Mouse (Mus musculus) CD4-positive, CD25-positive, alpha-beta regulatory T cell, adult 2 months (primary cell): ENCODE data around the gene Adra1d.

ENCODE experiments used
- DNase-seq: peaks from one replicate; pipeline ENCODE4 v3.0.0-alpha.2; 2012; ENCODE audit warnings: low read depth, low spot score

Adra1d gene

DNA sequence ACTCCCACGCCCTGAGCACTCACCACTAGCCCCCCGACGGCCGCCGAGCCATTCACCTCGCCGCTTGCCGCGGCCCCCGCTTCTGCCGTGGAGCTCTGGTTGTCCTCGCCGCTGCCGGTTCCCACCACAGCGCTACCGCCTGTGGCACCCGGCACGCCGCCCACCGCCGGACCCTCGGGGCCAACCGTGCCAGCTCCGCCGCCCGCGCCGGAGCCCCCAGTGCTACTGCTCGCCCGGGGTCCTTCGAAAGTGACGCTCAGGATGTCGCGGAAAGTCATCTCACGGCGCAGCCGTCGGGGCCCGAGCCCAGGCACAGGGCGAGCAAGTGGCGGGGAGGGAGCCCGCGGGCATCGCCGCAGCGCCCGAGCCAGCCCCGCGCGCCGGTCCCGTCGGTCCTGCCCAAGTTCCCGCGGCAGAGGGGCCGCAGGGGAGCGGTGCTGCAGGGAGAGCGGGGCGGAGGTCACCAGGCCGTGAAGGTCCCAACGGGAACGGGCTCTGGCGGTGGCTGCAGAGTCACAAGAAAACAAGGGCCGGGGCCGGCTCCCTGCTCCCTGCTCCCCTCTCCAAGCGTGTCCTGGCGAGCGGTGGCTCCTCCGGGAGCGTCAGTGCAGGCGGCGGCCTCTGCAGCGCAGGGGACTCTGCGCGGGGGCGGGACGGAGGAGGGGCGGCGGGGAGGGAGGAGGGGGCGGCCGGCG, at the start of gene Adra1d:
Adra1d (minus strand) TSS at position 393 of the 695 bp plus-strand sequence.
- no peak for DNase-seq

DNA sequence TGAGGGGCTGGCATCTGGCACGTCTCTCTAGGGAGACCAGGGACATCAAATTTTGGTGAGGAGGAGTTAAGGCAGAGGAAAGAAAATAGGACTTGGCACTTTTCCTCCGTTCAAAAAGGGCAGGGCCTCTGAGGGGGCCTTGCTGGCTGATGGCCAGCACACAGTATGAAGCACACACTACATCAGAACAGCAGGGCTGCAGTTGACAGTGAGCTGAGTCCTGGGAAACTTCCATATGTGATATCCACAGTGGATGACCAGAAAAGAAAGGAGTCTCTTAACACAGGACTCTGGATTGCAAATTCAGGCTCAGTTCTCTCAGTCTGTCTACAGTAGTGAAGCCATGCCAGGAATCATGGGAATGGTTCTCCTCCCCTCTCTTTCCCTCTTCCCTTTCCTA, 39.8 kb upstream of the Adra1d start:
- no peak for DNase-seq

DNA sequence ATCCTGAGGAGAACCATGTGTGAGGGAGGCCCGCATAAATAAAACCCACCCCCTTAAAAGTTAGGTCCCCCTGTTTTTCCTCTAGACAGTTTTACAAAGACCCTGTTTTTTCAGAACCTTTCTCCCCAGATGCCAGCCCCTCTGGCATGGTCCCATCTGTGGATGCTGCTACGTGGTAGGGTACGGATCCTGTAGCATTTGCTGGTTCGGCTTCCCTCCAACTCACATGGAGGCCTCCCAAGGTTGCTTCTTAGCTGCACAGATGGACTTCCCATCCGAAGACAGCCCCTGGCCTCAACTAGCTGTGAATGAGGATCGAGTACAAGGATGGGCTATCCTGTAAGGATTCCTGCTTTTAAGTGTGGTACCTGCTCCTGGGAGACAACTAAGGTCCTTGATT, 32.8 kb upstream of the Adra1d start:
- DNase-seq = no peak

DNA sequence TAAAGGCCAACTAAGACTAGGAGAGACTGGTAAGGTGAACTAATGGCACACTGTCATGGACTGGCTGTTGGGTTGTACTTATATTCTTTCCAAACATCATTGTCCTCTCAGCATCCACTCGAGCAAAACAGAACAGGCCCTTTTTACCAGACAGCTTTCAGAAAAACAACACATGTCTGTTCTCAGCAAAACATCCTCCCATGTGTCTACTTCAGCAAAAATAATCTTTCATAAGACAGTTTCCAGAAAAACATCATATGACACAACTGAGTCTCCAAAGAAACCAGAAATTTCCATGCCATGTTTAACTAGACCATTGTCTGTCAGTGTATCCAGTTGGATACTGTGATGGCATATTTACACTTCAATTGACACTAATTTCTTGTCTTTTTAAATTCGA, 25.4 kb upstream of the Adra1d start:
- DNase-seq = no peak

DNA sequence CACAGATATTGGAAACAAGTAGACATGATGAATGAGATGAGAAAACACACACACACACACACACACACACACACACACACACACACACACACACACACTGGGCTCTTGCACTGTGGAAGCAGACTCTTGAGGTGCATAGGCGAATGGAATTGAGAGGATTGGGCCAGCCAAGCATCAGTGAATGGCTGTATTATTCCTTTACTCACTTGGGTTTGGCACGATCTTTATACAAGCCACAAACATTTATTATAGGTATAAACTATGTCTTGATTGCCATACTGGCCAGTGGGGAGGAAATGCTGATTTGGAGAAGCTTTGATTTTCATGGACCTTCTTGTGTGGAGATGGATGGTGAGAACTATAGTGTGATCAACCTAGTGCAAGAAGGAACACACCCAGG, 19.4 kb upstream of the Adra1d start:
- no peak for DNase-seq

DNA sequence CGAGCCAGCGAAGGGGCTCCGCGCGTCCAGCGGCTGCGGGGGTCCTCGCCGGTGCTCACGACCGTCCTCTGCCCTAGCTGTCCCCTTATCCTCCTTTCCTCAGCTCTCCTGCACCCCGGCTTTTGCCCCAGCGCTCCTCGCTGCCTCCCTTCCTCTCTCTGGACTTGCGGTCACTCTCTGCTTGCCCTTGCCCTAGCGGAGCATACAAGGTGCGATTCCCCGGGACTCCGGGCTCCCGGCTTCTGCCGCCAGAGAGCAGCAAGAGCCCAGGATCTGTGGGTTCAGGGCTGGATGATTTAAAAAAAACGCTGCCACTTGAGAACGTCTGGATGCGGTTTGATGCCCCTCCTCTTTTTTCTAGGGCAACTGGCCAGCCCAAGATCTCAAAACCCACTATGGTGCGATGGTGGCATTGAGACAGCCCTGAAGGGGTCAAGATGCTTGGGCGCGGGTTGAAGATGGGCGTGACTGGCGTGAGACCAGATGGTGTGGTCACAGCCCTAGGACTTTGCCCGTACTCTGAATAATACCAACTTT, 571 bp upstream of the Adra1d start:
- DNase-seq = no peak

DNA sequence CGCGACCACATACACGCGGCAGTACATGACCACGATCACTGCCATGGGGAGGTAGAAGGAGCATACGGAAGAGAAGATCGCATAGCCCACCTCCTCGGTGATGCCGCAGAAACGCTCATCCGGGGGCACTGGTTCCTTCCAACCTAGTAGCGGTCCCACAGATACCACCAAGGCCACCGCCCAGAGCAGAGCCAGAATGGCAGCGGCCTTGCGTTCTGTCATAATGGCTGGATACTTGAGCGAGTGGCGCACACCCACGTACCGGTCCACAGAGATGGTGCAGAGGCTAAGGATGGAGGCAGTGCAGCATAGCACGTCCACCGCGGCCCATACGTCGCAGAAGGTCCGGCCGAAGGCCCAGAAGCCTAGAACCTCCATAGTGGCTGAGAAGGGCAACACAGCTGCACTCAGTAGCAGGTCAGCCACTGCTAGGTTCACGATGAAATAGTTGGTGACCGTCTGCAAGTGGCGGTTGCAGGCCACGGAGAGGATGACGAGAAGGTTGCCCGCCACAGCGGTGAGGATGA, 676 bp downstream of the Adra1d start:
- no peak for DNase-seq

DNA sequence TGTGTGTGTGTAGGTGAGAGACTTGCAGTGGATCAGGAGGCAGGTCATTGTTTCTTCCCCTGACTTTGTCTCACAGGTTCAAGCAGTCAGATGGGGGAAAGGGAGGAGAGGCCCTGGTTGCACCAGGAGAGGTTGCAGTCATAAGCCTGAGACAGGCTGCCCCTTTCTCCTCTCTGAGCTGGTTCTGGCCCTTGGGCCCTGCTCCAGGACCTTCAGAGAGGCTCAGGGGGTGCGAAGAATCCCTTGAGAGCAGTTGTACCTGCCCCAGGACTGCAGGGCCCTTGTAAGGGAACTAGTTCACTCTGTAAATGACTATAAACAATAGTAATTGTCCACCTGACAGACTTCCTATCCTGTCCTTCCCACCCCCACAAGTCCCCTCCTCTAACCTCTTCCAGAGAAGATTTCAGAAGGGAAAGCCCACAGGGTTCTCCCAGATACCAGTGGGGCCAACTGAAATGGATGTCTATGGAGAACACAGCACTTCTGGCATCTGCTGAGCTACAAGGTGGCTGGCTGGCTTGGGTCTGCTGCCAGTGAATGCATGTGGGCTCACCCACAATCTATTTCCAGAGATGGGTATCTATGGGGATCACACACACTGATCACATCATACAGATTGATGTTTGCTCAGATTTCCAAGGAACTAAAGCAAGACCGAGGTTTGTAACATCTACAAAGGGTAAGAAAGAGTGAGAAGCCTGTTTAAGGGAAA, 1.7 kb downstream of the Adra1d start:
- DNase-seq = no peak

DNA sequence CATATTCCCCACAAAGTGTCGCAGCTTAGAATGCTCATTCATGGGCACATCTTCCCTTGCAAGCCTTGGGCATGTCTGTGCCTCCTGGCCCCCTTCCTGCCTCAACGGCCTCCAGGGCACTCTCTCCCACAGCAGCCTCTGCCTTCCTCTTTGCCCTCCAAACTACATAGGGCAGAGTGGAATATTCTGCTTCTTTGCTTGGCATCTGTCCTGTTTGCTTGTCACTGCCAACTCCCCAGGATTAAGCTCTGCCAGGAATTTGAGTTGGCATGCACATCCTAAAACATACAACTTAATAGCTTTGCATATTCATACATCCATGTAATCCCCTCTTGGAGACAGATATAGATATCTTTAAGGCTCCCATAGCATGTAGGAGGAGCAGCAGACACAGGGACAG, 4.2 kb downstream of the Adra1d start:
- no peak for DNase-seq

DNA sequence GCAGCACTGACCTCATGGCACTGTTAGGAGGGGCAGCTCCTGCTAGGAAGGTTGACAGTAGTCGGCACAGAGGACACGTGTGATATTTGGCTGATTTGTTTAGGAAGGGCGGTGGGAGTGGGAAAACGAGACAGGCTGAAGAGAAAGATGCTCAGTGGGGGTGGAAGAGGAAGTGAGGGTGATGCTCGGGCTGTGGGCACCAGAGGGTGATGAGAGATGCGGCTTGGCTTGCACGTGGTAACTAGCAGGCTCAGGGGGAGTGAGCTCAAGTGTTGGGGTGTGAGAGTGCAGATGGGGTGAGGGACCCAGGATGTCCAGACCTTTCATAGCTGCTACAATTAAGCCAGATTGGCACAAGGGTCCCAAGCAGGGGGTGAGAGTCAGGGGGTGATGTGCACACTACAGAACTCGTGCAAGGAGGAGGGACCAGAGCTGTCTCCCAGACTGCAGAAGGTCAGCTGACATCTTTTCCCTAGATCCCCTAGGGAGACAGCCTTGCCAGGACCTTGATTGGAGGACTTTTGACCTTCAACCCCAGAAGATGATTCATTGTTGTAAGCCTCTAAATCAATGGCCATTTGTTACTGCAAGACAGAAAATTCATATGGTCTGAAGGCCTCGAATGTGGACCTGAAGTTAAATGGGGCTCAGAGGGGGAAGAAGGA, 9.2 kb downstream of the Adra1d start:
- no peak for DNase-seq

DNA sequence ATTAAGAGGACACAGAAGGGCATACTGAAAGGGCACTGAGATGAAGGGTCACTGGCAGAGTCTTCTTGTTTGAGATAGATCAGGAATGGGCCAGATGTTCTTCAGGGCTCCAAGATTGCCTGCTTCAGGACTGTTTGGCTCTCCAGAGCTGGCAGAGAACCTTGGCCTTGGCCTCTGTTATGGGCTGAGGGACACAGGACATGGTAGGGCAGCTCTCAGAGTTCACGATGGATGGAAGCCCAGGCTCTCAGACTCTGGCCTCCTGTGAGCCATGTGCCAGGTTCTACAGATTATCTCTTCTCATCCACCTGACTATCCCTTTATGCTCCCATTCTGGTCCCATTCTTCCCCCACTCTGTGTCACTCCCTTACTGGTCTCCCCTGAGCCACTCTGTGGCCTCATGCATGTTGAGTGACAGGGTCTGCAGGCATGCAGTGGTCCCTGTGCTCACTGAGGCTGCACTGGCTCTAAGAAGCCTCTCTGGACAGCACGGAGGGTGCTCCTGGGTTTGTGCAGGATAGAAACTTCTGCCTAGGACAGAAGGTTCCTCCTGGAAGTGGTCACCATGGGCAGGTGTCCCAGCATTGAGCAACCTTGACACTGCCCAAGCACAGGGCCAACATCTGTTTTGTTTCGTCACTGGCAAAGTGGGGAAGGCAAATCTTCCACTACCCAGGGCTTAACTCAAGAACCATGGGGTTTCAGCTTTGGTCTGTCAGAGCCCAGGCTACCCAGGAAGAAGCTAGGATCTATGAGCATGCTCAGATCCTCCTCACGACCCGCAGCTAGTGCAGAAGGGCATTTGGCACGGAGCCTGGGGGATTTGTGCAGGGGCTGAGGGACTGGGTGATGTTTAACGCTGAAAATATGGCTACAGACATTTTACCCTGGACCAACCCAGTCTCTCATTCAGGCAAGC, 10.1 kb downstream of the Adra1d start:
- DNase-seq = no peak

DNA sequence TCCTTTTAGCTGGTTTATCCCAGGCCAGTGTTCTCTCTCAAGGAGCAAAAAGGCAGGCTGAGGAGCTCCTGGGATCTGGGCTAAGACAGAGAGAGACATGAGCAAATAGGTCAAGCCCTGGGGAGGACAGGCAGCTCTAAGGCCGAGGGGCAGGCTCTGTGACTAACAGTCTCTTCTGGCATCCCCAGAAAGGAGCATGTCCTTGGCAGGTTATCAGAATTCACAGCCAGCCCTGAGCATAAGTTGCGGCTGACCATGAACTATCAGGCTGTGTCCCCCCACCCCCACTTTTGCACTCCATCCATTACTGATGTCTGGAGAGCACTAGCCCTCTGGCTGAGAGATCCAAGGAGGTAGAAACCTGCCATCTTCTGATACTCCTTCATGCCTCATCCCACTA, 11.2 kb downstream of the Adra1d start:
- no peak for DNase-seq

DNA sequence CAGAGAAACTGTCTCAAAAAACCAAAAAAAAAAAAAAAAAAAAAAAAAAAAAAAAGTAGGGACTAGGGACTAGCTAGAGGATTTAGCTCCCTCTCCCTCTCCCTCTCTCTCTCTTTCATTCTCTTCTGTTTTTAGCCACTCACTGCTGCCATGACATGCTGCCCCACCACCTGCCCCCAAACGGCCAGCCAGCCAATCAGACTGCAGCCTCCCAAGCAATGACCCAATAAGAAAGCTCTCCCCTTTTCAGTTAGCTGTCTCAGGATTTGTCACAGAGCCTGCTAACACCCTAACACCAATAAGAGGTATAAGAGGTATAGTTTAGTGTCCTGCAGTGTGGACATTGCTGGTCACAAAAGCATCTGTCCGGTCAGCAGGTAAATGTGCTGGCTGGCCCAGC, 11.6 kb downstream of the Adra1d start:
- no peak for DNase-seq

DNA sequence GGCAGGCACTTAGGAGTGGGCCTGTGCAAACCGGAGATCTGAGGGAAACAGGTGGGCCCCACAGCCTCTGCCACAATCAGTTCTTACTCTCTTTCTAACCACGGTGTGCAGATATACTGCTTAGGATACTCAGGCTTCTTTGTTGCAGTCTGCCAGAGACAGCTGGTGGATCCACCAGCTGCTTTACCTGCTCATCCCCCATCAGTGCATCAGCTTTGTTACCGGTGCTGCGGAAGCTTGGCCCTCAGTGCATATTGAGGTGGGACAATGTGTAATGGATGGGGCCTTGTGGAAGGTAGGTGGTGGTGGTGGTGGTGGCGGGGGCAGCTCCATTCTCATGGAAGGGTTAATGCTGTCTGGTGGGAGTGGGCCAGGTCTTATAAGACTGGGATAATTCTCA, 13.0 kb downstream of the Adra1d start:
- DNase-seq = no peak

DNA sequence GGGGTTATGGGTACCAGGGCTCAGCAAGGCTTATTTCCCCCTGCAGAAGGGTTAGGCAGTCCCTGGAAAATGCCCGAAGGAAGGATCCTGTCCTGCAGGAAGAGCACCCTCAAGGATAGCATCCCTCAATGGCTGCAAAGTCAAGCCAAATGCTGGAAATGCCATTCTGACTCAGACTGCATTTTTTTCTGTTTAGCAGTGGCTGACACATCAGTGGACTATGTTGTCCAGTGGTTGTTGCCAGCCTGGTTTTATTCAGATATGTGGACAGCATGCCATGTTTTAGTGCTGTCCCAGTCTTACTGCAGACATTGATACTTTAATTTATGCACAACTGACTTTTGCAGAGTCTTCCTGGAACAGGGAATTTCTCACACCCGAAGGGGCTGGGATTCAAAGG, 13.8 kb downstream of the Adra1d start:
- DNase-seq = no peak

DNA sequence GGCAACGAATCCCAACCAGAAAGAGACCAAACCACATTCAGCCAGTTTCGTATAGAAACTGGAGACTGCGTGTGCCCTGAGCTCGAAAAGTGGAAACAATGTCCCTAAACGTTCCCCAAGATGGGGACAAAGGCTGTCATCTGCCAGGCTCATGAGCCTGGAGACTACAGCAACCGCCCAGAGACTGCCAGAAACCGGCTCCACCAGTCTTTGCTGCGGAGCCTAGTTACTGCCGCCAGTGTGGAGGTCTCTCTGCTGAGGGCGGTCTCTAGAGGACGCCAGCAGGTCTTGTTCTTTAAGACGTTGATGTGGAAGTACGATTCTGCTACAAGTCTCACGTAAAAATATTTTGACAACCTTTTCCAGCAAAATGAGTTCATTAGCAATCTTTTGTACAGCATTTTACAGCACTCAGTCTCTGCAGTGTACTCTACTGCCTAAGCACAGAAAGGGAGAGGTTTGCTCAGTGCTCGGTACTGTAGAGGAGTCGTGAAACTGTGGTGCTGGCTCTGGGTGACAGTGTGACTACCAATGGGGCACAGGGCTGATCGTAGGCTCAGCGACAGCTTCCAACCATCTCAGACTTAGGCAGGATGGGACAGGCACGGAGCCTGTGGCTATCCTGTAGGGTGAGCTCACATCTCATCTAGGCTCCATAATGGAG, 15.2 kb downstream of the Adra1d start:
- DNase-seq = peak; percentile 21

DNA sequence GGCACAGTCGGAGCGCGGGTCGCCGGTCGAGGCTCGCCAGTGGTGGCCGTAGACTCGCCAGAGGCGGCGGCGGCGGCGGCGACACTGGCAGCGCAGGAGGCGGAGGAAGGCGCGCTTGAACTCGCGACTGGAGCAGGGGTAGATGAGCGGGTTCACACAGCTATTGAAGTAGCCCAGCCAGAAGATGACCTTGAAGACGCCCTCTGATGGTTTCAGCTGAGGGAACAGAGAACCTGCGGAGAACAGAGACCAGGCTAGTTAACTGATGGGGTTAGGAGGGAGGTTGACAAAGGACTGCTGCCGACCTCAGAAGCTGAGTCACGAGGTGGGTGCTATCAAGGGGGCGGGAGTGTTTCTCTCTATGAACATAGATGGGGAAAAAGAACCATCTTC, 15.8 kb downstream of the Adra1d start:
- DNase-seq = no peak

DNA sequence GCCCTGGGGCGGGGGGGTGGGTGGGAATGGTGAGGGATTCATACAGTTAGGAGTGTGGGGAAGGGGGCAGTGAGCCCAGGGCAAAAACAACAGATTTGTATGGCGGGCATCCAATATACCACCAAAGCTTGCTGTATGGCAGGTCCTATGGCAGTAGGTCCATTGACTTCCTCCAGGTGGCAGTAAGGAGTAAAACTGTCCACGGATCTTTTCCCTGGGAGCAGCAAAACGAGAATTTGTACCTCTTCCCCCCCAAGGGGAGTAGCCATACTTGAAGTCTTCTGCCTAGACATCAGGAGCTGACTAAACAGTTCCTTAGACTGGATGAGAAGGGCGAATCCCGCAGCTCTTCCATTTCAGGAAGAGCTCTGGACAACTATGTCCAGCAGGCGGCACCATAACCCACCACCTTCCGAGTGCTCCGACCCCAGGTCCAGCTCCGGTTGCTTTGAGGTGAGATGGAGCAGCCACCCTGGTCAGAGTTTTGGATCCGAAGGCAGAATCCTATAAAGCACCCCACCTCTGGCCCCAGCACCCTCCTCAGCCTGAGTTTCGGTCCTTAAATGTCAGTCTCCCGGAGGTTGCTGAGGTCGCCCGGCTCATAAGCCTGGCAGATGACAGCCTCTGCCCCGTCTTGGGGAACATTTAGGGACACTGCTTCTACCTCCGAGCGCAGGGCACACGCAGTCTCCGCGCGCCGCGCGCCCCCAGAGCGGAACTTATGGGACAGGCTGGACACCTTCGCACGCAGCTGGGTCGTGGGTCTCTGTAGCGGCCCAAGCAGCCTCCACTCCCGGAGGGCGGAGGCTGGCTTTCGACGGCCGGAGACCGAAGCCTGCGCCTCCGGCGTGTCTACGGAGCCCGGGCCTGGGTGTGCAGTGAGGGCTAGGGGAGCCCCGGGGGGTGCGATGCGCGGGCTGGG, 16.4 kb downstream of the Adra1d start:
- DNase-seq = peak; percentile 76

DNA sequence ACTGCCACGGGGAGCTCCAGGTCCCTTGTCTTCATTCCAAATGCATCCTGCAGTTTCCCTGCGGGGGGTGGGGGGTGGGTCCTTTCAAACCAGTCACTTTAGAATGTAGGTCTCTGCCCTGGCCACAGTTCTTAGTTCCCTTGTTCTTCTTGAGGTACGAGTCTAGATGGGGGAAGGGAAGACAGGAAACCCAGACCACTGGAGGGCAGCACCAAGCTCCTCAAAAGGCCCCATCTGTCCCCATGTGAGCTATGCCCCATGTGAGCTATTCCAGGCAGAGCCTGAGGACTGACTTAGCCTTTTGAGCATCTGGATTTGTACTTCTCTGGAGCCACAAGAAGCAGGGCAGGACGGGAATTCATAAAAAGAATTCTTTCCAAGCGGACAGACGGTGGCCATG, 19.6 kb downstream of the Adra1d start:
- DNase-seq = peak; percentile 16

DNA sequence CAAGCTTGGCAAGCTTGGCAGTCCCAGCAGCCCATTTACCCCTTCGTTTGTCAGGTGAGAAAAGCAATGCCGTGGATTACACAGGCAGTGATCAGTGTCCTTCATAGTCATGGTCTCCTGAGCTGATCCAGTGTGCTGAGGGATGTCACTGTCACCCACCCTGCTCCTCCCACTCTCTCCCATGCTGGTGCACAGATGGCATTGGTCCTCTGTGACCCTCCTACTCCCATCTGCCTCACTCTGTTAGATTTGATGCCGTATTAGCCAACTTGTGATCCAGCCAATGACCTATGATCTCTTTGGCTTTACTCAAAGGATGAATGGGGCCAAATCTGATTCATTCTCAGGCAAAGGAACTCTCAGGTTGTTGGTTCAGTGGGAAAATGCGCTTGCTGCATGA, 20.4 kb downstream of the Adra1d start:
- DNase-seq = no peak
